8 mouse cellular contexts compared by ENCODE assay signal in the genomic region with DNA sequence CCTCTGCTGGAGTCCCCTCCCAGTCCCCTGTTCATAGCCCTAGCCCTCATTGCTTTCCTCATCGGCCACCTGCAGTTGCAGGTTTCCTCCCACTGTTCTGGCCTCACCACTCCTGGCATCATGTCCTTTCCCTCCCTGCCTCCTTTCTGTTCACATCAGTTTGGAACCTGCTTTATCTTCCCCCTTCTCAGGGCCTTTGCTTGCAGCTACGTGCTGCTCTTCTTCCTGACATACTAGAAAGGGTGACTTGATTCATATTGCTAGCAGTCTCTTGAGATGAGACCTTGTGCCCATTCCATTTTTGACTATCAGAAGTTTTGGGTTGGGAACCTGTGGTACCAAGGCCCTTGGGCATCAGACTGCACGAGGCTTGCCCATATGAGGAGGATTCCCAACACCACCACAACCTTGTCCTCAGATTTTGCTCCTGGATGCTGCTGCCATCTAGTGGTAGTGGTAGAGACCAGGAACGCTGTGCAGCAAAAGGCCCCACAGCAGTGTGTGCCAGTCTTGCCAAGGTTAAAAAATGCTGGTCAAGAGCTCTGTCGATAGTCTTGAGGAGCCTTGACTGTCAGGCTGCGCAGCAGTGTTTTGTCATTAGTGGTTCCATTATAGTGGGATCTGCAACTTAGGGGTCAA. TPM values are rescaled to one million over a fixed set of nuclear protein-coding genes. Genes with fewer than 3 reads are reported as not detected.
DNase-seq lines count a peak whose midpoint lies in the region; ATAC-seq lines count a peak whose summit lies in the region.

No protein-coding gene starts in this region.

- peak; percentile 31 for DNase-seq in gastrocnemius, postnatal 25 days
- DNase-seq in gastrocnemius, postnatal 4 days (ENCODE audit: low spot score in 2 of 2) = no peak
- DNase-seq in urinary bladder, adult 2 months (ENCODE audit: low spot score) = peak; percentile 32
- no peak for DNase-seq in urinary bladder, postnatal 4 days (ENCODE audit: low spot score in 2 of 2)
- DNase-seq in cerebellum, adult 9-11 months = peak; percentile 74
- DNase-seq in kidney, postnatal 10 days = peak; percentile 70
- peak; percentile 73 for DNase-seq in naive thymus-derived CD4-positive, alpha-beta T cell, adult 2 months (ENCODE audit: low read depth)
- no peak for DNase-seq in forebrain, embryonic 11.5 days (ENCODE audit: low spot score)

- WGBS in forebrain, embryonic 11.5 days = 69% methylated on average over 6 of the region's 6 CpGs

- no peaks in the 10 kb centered on the region for H3K9me3 ChIP-seq in forebrain, embryonic 11.5 days (ENCODE audit: control insufficient read depth, low read length)

- no peak overlapping the region for H3K4me3 ChIP-seq in forebrain, embryonic 11.5 days (ENCODE audit: low read depth, low read length)

- H3K4me1 ChIP-seq in forebrain, embryonic 11.5 days (replicated peaks; ENCODE audit: control insufficient read depth, insufficient read depth, low read length) = peaks cover 4% of the 10 kb centered on the region; the same call in 1 of the 2 replicates

- H3K27me3 ChIP-seq in forebrain, embryonic 11.5 days (ENCODE audit: control insufficient read depth, insufficient read depth, low read length) = peaks cover 6% of the 10 kb centered on the region

- no peak overlapping the region for H3K4me2 ChIP-seq in forebrain, embryonic 11.5 days (ENCODE audit: low read depth, low read length, severe bottlenecking)

- no peak overlapping the region for H3K9ac ChIP-seq in forebrain, embryonic 11.5 days (ENCODE audit: low read length)

- H3K27ac ChIP-seq in forebrain, embryonic 11.5 days (ENCODE audit: low read depth, low read length) = no peak overlapping the region

- ATAC-seq in forebrain, embryonic 11.5 days (replicated peaks; ENCODE audit: low FRiP score) = no peak

- peaks cover 50% of the 10 kb centered on the region for H3K36me3 ChIP-seq in forebrain, embryonic 11.5 days (ENCODE audit: control insufficient read depth, insufficient read depth, low read length)

RNA-seq across cellular contexts. Expression of a gene that starts 4.5 kb away (rescaled TPM):
- 1 to 10 TPM; 2.2 to 2.3 TPM for total RNA-seq in gastrocnemius, postnatal 25 days (2021)
- total RNA-seq in gastrocnemius, postnatal 4 days (2021) = 1 to 10 TPM; 3.1 to 3.9 TPM
- polyA plus RNA-seq in urinary bladder, adult 2 months (2012; rRNA removed) = 5.8 and 6.3 TPM in 2 replicates
- polyA plus RNA-seq in forebrain, embryonic 11.5 days (2014; fragmentation: Nextera tagmentation; extraction: Ambion mirVana) = 1.6 and 2.7 TPM in 2 replicates

RNA-seq across cellular contexts. Expression of a gene that starts 8.8 kb away (rescaled TPM):
- 10 to 100 TPM; 32.2 to 34.8 TPM for total RNA-seq in gastrocnemius, postnatal 25 days (2021)
- total RNA-seq in gastrocnemius, postnatal 4 days (2021) = 10 to 100 TPM; 62.4 to 86.4 TPM
- polyA plus RNA-seq in urinary bladder, adult 2 months (2012; rRNA removed) = 262 and 275 TPM in 2 replicates
- polyA plus RNA-seq in forebrain, embryonic 11.5 days (2014; fragmentation: Nextera tagmentation; extraction: Ambion mirVana) = 77.4 and 77.5 TPM in 2 replicates

RNA-seq across cellular contexts. Expression of a gene that starts 19.0 kb away (rescaled TPM):
- total RNA-seq in gastrocnemius, postnatal 25 days (2021) = 1 to 10 TPM; 1.7 to 4.0 TPM
- total RNA-seq in gastrocnemius, postnatal 4 days (2021) = 10 to 100 TPM; 20.9 to 24.8 TPM
- 90.1 and 98.9 TPM in 2 replicates for polyA plus RNA-seq in urinary bladder, adult 2 months (2012; rRNA removed)
- polyA plus RNA-seq in forebrain, embryonic 11.5 days (2014; fragmentation: Nextera tagmentation; extraction: Ambion mirVana) = 16.2 and 17.8 TPM in 2 replicates

RNA-seq across cellular contexts. Expression of a gene that starts 26.5 kb away (rescaled TPM):
- 1 to 10 TPM; 1.2 to 3.0 TPM for total RNA-seq in gastrocnemius, postnatal 25 days (2021)
- 1 to 10 TPM; 5.3 to 6.6 TPM for total RNA-seq in gastrocnemius, postnatal 4 days (2021)
- polyA plus RNA-seq in urinary bladder, adult 2 months (2012; rRNA removed) = 4.5 and 5.0 TPM in 2 replicates
- 87.3 and 96.0 TPM in 2 replicates for polyA plus RNA-seq in forebrain, embryonic 11.5 days (2014; fragmentation: Nextera tagmentation; extraction: Ambion mirVana)

Comparison
In these comparisons a context has a peak if more than half of its experiments do, and no peak if none do; other contexts are left out.
1. DNase-seq: peak in gastrocnemius, postnatal 25 days (single experiment), urinary bladder, adult 2 months (single experiment), cerebellum, adult 9-11 months (single experiment), kidney, postnatal 10 days (single experiment) and naive thymus-derived CD4-positive, alpha-beta T cell, adult 2 months (single experiment); none in gastrocnemius, postnatal 4 days (0 of 2), urinary bladder, postnatal 4 days (0 of 2) and forebrain, embryonic 11.5 days (single experiment).
2. RNA of a gene that starts 19.0 kb away (total RNA-seq): 20.9 to 24.8 TPM in gastrocnemius, postnatal 4 days; 1.7 to 4.0 TPM in gastrocnemius, postnatal 25 days; every median in the first group is over 4 times any median in the second.